Mouse (Mus musculus) CH12.LX (cell line): Measurements from ENCODE around the gene Wdr77. TPM values are rescaled to one million over a fixed set of nuclear protein-coding genes. Genes with fewer than 3 reads are reported as not detected.

Experiments
- DNase-seq: peaks from one replicate; pipeline ENCODE4 v3.0.0-alpha.2; 2013; ENCODE audit errors: extremely low read depth
- H3K27ac ChIP-seq: 2 replicates; pipeline ENCODE4 v1.5.1; 2012; ENCODE audit warnings: low read depth, mild to moderate bottlenecking, control low read depth, moderate library complexity; ENCODE audit not compliant: insufficient read depth
- H3K27me3 ChIP-seq: replicated peaks from 2 replicates; pipeline ENCODE3; 2012; ENCODE audit warnings: inconsistent platforms
- H3K36me3 ChIP-seq, 2 experiments: replicated peaks in 1 of 2; 2 replicates each; pipeline versions ENCODE3 to v1.6.1; 2012; ENCODE audit warnings: inconsistent platforms in 1 of 2, low read length in 1 of 2, mild to moderate bottlenecking in 1 of 2, mixed read lengths in 1 of 2, moderate library complexity in 1 of 2; ENCODE audit not compliant: control insufficient read depth in 1 of 2, insufficient read depth in 1 of 2
- H3K4me1 ChIP-seq, 2 experiments: 2 replicates each; pipeline ENCODE4 v1.6.1; 2012; ENCODE audit warnings: inconsistent platforms in 1 of 2, moderate library complexity in 1 of 2; ENCODE audit not compliant: insufficient read depth in 2 of 2, control insufficient read depth in 1 of 2
- H3K4me2 ChIP-seq: 2 replicates; pipeline ENCODE4 v1.6.1; 2012; ENCODE audit warnings: low read depth, mild to moderate bottlenecking, control low read depth; ENCODE audit not compliant: poor library complexity, insufficient read depth, severe bottlenecking
- H3K4me3 ChIP-seq, 3 experiments: fragments of 150-350 bp in 1 of 3; sonication (generic) in 1 of 3; replicated peaks in 1 of 3; 2 replicates each; pipeline versions ENCODE3 to v1.5.1; 2011 to 2012; ENCODE audit warnings: low read depth in 2 of 3, low read length in 2 of 3, mild to moderate bottlenecking in 2 of 3, moderate library complexity in 2 of 3, control low read depth in 1 of 3, improper control_type of control experiment in 1 of 3, inconsistent platforms in 1 of 3, mixed read lengths in 1 of 3; ENCODE audit not compliant: poor library complexity in 1 of 3
- H3K79me2 ChIP-seq: replicated peaks from 2 replicates; pipeline ENCODE4 v1.6.1; 2012; ENCODE audit warnings: mild to moderate bottlenecking, moderate library complexity; ENCODE audit not compliant: control insufficient read depth, poor library complexity, insufficient read depth, severe bottlenecking; ENCODE audit errors: extremely low read depth
- H3K9ac ChIP-seq: 2 replicates; pipeline ENCODE4 v1.6.1; 2012; ENCODE audit warnings: low read depth, mild to moderate bottlenecking, control low read depth, moderate library complexity; ENCODE audit not compliant: insufficient read depth
- H3K9me3 ChIP-seq: replicated peaks from 2 replicates; pipeline ENCODE3; 2012; ENCODE audit warnings: low read length, inconsistent platforms, mixed read lengths
- BHLHE40 ChIP-seq: IDR thresholded peaks from 2 replicates; pipeline ENCODE4 v1.6.1; 2011; ENCODE audit warnings: mild to moderate bottlenecking, low read depth, low read length, improper control_type of control experiment
- CHD1 ChIP-seq: IDR thresholded peaks from 2 replicates; pipeline ENCODE4 v1.6.1; 2012; ENCODE audit warnings: low read depth, low read length, improper control_type of control experiment, inconsistent platforms
- CHD2 ChIP-seq: IDR thresholded peaks from 2 replicates; pipeline ENCODE4 v1.6.1; 2011; ENCODE audit warnings: low read length, improper control_type of control experiment
- E2F4 ChIP-seq: IDR thresholded peaks from 2 replicates; pipeline ENCODE4 v1.6.1; 2011; ENCODE audit warnings: low read depth, low read length, improper control_type of control experiment; ENCODE audit not compliant: insufficient replicate concordance
- ELF1 ChIP-seq: IDR thresholded peaks from 2 replicates; pipeline ENCODE4 v1.6.1; 2014; ENCODE audit warnings: low read depth, mild to moderate bottlenecking, inconsistent platforms, low read length, improper control_type of control experiment
- EP300 ChIP-seq: IDR thresholded peaks from 2 replicates; pipeline ENCODE4 v1.6.1; 2011; ENCODE audit warnings: low read length, improper control_type of control experiment
- ETS1 ChIP-seq: conservative IDR thresholded peaks from 2 replicates; pipeline ENCODE4 v1.6.1; 2012; ENCODE audit warnings: low read depth, mild to moderate bottlenecking, inconsistent platforms, low read length, improper control_type of control experiment, moderate library complexity
- GABPA ChIP-seq: IDR thresholded peaks from 2 replicates; pipeline ENCODE4 v1.6.1; 2012; ENCODE audit warnings: low read depth, low read length, improper control_type of control experiment, inconsistent platforms; ENCODE audit not compliant: insufficient replicate concordance
- HCFC1 ChIP-seq: IDR thresholded peaks from 2 replicates; pipeline ENCODE4 v1.6.1; 2012; ENCODE audit warnings: low read depth, mild to moderate bottlenecking, inconsistent platforms, low read length, improper control_type of control experiment
- IRF4 ChIP-seq: IDR thresholded peaks from 2 replicates; pipeline ENCODE4 v1.6.1; 2014; ENCODE audit warnings: low read depth, mild to moderate bottlenecking, inconsistent platforms, low read length, improper control_type of control experiment
- JUN ChIP-seq: IDR thresholded peaks from 2 replicates; pipeline ENCODE4 v1.6.1; 2011; ENCODE audit warnings: low read depth, mild to moderate bottlenecking, low read length, improper control_type of control experiment, moderate library complexity; ENCODE audit not compliant: insufficient read depth
- KAT2A ChIP-seq: IDR thresholded peaks from 2 replicates; pipeline ENCODE4 v1.6.1; 2012; ENCODE audit warnings: low read length, improper control_type of control experiment, inconsistent platforms; ENCODE audit not compliant: insufficient replicate concordance
- MAFK ChIP-seq: IDR thresholded peaks from 2 replicates; pipeline ENCODE4 v1.6.1; 2011; ENCODE audit warnings: low read length, improper control_type of control experiment; ENCODE audit not compliant: insufficient replicate concordance
- MAX ChIP-seq: IDR thresholded peaks from 2 replicates; pipeline ENCODE4 v1.6.1; 2011; ENCODE audit warnings: low read length, improper control_type of control experiment
- MAZ ChIP-seq: IDR thresholded peaks from 2 replicates; pipeline ENCODE4 v1.6.1; 2012; ENCODE audit warnings: low read depth, mild to moderate bottlenecking, inconsistent platforms, low read length, improper control_type of control experiment, moderate library complexity
- MEF2A ChIP-seq: IDR thresholded peaks from 2 replicates; pipeline ENCODE4 v1.6.1; 2014; ENCODE audit warnings: low read depth, mild to moderate bottlenecking, inconsistent platforms, low read length, improper control_type of control experiment, borderline replicate concordance
- MXI1 ChIP-seq: IDR thresholded peaks from 2 replicates; pipeline ENCODE4 v1.6.1; 2011; ENCODE audit warnings: mild to moderate bottlenecking, low read depth, low read length, improper control_type of control experiment
- MYC ChIP-seq: IDR thresholded peaks from 2 replicates; pipeline ENCODE4 v1.6.1; 2011; ENCODE audit warnings: low read depth, mild to moderate bottlenecking, improper control_type of control experiment, low read length
- NELFE ChIP-seq: IDR thresholded peaks from 2 replicates; pipeline ENCODE4 v1.6.1; 2011; ENCODE audit warnings: low read depth, low read length, improper control_type of control experiment
- NRF1 ChIP-seq: IDR thresholded peaks from 2 replicates; pipeline ENCODE4 v1.6.1; 2014; ENCODE audit warnings: low read depth, mild to moderate bottlenecking, inconsistent platforms, low read length, improper control_type of control experiment, moderate library complexity
- PAX5 ChIP-seq: IDR thresholded peaks from 2 replicates; pipeline ENCODE4 v1.6.1; 2012; ENCODE audit warnings: low read length, inconsistent platforms, mixed read lengths
- POLR2A ChIP-seq: IDR thresholded peaks from 2 replicates; pipeline ENCODE4 v1.6.1; 2011; ENCODE audit warnings: low read depth, mild to moderate bottlenecking, improper control_type of control experiment, low read length
- POLR2AphosphoS2 ChIP-seq: IDR thresholded peaks from 2 replicates; pipeline ENCODE4 v1.6.1; 2011; ENCODE audit warnings: low read depth, low read length, improper control_type of control experiment
- SMC3 ChIP-seq: IDR thresholded peaks from 2 replicates; pipeline ENCODE4 v1.6.1; 2011; ENCODE audit warnings: low read depth, low read length, improper control_type of control experiment
- TBP ChIP-seq: conservative IDR thresholded peaks from 2 replicates; pipeline ENCODE4 v1.6.1; 2011; ENCODE audit warnings: low read depth, low read length, improper control_type of control experiment
- TCF12 ChIP-seq: IDR thresholded peaks from 2 replicates; pipeline ENCODE4 v1.6.1; 2014; ENCODE audit warnings: low read depth, mild to moderate bottlenecking, inconsistent platforms, low read length, improper control_type of control experiment
- UBTF ChIP-seq: IDR thresholded peaks from 2 replicates; pipeline ENCODE4 v1.6.1; 2012; ENCODE audit warnings: low read depth, mild to moderate bottlenecking, inconsistent platforms, low read length, improper control_type of control experiment, moderate library complexity
- USF1 ChIP-seq: IDR thresholded peaks from 2 replicates; pipeline ENCODE4 v1.6.1; 2014; ENCODE audit warnings: low read depth, mild to moderate bottlenecking, inconsistent platforms, low read length, improper control_type of control experiment
- USF2 ChIP-seq: conservative IDR thresholded peaks from 2 replicates; pipeline ENCODE4 v1.6.1; 2011; ENCODE audit warnings: low read depth, low read length, improper control_type of control experiment
- ZC3H11A ChIP-seq: IDR thresholded peaks from 2 replicates; pipeline ENCODE4 v1.6.1; 2012; ENCODE audit warnings: low read depth, mild to moderate bottlenecking, inconsistent platforms, low read length, improper control_type of control experiment
- ZKSCAN1 ChIP-seq: IDR thresholded peaks from 2 replicates; pipeline ENCODE4 v1.6.1; 2012; ENCODE audit warnings: low read depth, inconsistent platforms, low read length, improper control_type of control experiment, borderline replicate concordance
- ZMIZ1 ChIP-seq: IDR thresholded peaks from 2 replicates; pipeline ENCODE4 v1.6.1; 2012; ENCODE audit warnings: low read depth, mild to moderate bottlenecking, inconsistent platforms, low read length, improper control_type of control experiment
- ZNF384 ChIP-seq: IDR thresholded peaks from 2 replicates; pipeline ENCODE4 v1.6.1; 2012; ENCODE audit warnings: low read depth, low read length, improper control_type of control experiment, inconsistent platforms
- dilution Hi-C: fragments of 300-500 bp; cut with MboI; formaldehyde crosslinking; loops from 2 replicates; pipeline ENCODE4 v1.14.3; 2020; ENCODE audit warnings: low sequenced_read_pairs; ENCODE audit not compliant: extremely low pct_unique_long_range_greater_than_20kb, extremely low pct_ligation_motif_present
- in situ Hi-C: fragments of 300-500 bp; cut with MboI; formaldehyde crosslinking; loops from 3 replicates; pipeline ENCODE4 v1.14.3; 2019; ENCODE audit warnings: low sequenced_read_pairs, low pct_ligation_motif_present, low pct_unique_long_range_greater_than_20kb, mixed read lengths
- polyA plus RNA-seq: library from polyadenylated mRNA; unstranded; fragments of >175 nt; gene quantifications from 2 replicates; pipeline ENCODE4 v1.2.1, GENCODE M21; 2012; ENCODE audit warnings: low read depth; ENCODE audit not compliant: insufficient read length
- total RNA-seq, 2 experiments: library from RNA; depleted of rRNA; stranded (reverse); fragments of 300-350 nt in 1 of 2; fragments of >200 nt in 1 of 2; gene quantifications; 2 replicates each; pipeline ENCODE4 v1.2.3; 2012 to 2014

The Wdr77 gene
- total and polyA plus RNA-seq, 3 experiments, result 87.4 to 235 (median 91.2) TPM

DNA sequence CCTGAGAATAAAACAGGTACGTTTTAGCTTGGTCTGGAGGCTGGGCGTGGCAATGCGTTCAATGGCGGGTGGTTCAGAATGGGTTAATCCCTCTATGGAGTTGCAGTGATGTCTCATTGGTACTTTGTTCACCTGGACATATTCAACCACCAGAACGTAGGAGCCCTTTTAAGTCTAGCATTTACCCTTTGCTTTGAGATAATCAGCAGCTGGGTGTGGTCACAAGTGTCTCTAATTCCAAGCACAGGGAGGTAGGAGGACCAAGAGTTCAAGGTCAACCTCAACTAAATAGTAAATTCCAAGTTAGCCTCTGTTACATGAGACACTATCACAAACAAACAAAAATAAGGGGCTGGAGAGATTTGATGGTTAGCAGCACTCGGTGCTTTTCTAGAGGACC is 30.4 kb upstream of the Wdr77 start:
- Histone ChIP-seq H3K79me2 (no peaks in the 10 kb centered on the region), H3K27me3 (no peaks in the 10 kb centered on the region), H3K36me3 (peaks cover 0 to 29% of the 10 kb centered on the region in 2 experiments), H3K4me2 (no peak overlapping the region), H3K4me3 (no peak overlapping the region), H3K9ac (no peak overlapping the region), H3K27ac (no peak overlapping the region), H3K4me1 (peaks cover 15 to 50% of the 10 kb centered on the region in 2 experiments), H3K9me3 (no peaks in the 10 kb centered on the region)
- no peak for DNase-seq
- dilution Hi-C loops, result no loop called here
- no peak for TF ChIP-seq IRF4
- no peak for TF ChIP-seq USF1
- no peak for TF ChIP-seq TCF12
- no peak for TF ChIP-seq CHD1
- in situ Hi-C loops, result no loop called here

DNA sequence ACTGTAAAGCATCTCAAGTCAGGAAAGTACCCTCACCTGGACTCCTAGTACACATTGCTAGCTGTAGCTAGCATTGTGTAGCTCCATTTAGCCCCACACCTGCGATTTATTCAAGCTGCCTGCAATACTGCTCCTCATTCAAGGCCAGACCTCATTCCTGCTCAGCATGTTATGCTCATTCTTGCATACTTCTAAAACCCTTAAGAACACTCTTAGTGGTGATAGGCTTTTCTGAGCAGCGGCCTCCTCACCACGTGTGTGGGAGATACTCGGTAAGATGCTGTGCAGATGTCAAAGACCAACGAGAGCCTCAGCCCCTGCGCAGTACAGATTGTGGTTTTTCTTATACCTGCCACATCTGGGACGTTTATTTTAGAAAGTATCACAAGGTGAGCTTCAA is 29.3 kb upstream of the Wdr77 start:
- H3K79me2 ChIP-seq, result no peaks in the 10 kb centered on the region
- H3K27me3 ChIP-seq, result no peaks in the 10 kb centered on the region
- no peaks in the 10 kb centered on the region for H3K9me3 ChIP-seq
- no peak overlapping the region for H3K9ac ChIP-seq
- H3K36me3 ChIP-seq, result peaks cover 0 to 24% of the 10 kb centered on the region in 2 experiments
- DNase-seq, result peak; percentile 51
- peak overlapping the region; percentile 83 for H3K4me2 ChIP-seq
- H3K4me1 ChIP-seq, result peaks cover 15 to 50% of the 10 kb centered on the region in 2 experiments
- no peak overlapping the region for H3K4me3 ChIP-seq
- in situ Hi-C loops (no loop called here), dilution Hi-C loops (no loop called here)
- H3K27ac ChIP-seq, result 0 out of 2 replicates have a peak overlapping the region, but pooled peaks have one; percentile 28
- TF ChIP-seq USF2 (no peak), CHD2 (no peak), SMC3 (no peak), ZNF384 (no peak), MAZ (no peak), TBP (no peak), JUN (no peak), ZKSCAN1 (no peak), MXI1 (peak; percentile 66; the same call in 1 of the 2 replicates), E2F4 (no peak), HCFC1 (no peak), MEF2A (peak; percentile 28; the same call in 1 of the 2 replicates), KAT2A (no peak), CHD1 (no peak), NELFE (no peak), PAX5 (no peak), MYC (peak; percentile 72; the same call in 1 of the 2 replicates), POLR2AphosphoS2 (no peak), NRF1 (peak; percentile 34; the same call in 1 of the 2 replicates), IRF4 (no peak; the same call in 1 of the 2 replicates), EP300 (no peak; the same call in none of the 2 replicates), MAX (peak; percentile 81), GABPA (no peak), ELF1 (no peak), UBTF (no peak), MAFK (no peak), ETS1 (0 out of 2 replicates have a peak, but pooled peaks have one; percentile 22), ZMIZ1 (no peak), POLR2A (no peak), ZC3H11A (no peak), USF1 (no peak), BHLHE40 (no peak)
